Mouse (Mus musculus) heart, embryonic 16.5 days (tissue): ENCODE measurements around the gene Agtrap. TPM values are rescaled to one million over a fixed set of nuclear protein-coding genes. Genes with fewer than 3 reads are reported as not detected.

Source experiments
- ATAC-seq: fragments of 200-750 bp; cut with Nextera tagmentation; replicated peaks from 2 replicates; pipeline ENCODE4 v1.8.0; 2017; ENCODE audit warnings: moderate number of reproducible peaks; ENCODE audit not compliant: insufficient read depth, low FRiP score; ENCODE audit errors: extremely low read depth
- H3K27ac ChIP-seq: fragments of 300-500 bp; sonication (generic); 2 replicates; pipeline ENCODE4 v1.5.1; 2014; ENCODE audit warnings: mild to moderate bottlenecking, low read length, control low read depth, moderate library complexity
- H3K27me3 ChIP-seq: fragments of 300-500 bp; sonication (generic); 2 replicates; pipeline ENCODE4 v1.6.1; 2014; ENCODE audit warnings: low read length, mixed read lengths; ENCODE audit not compliant: control insufficient read depth, insufficient read depth
- H3K36me3 ChIP-seq: fragments of 300-500 bp; sonication (generic); 2 replicates; pipeline ENCODE4 v1.6.1; 2014; ENCODE audit not compliant: control insufficient read depth, insufficient read depth
- H3K4me1 ChIP-seq: fragments of 300-500 bp; sonication (generic); 2 replicates; pipeline ENCODE4 v1.6.1; 2014; ENCODE audit warnings: low read length, mixed read lengths; ENCODE audit not compliant: control insufficient read depth, insufficient read depth
- H3K4me2 ChIP-seq: fragments of 300-500 bp; sonication (generic); 2 replicates; pipeline ENCODE4 v1.6.1; 2014; ENCODE audit warnings: low read depth, mild to moderate bottlenecking, control low read depth, low read length
- H3K4me3 ChIP-seq: fragments of 300-500 bp; sonication (generic); 2 replicates; pipeline ENCODE4 v1.5.1; 2014; ENCODE audit warnings: mild to moderate bottlenecking, control low read depth, low read length
- H3K9ac ChIP-seq: fragments of 300-500 bp; sonication (generic); 2 replicates; pipeline ENCODE4 v1.6.1; 2014; ENCODE audit warnings: low read length, control low read depth
- H3K9me3 ChIP-seq: fragments of 300-500 bp; sonication (generic); replicated peaks from 2 replicates; pipeline ENCODE4 v1.6.1; 2016; ENCODE audit warnings: low read length; ENCODE audit not compliant: control insufficient read depth
- WGBS: fragments of 180-500 bp; shearing (Covaris S2); extraction: QIAGEN DNeasy Blood & Tissue Kit; methylation state at CpG from one replicate; pipeline ENCODE4 v1.1.7; 2014; 5-methylcytosine and 5-hydroxymethylcytosine counted together
- polyA plus RNA-seq: library from polyadenylated mRNA; unstranded; fragments of >200 nt; fragmentation: Nextera tagmentation; extraction: Ambion mirVana; gene quantifications from 2 replicates; pipeline ENCODE4 v1.2.1, GENCODE M21; 2015

The Agtrap gene
- polyA plus RNA-seq, 1 experiment from 2014 or later, result 17.9 TPM

DNA sequence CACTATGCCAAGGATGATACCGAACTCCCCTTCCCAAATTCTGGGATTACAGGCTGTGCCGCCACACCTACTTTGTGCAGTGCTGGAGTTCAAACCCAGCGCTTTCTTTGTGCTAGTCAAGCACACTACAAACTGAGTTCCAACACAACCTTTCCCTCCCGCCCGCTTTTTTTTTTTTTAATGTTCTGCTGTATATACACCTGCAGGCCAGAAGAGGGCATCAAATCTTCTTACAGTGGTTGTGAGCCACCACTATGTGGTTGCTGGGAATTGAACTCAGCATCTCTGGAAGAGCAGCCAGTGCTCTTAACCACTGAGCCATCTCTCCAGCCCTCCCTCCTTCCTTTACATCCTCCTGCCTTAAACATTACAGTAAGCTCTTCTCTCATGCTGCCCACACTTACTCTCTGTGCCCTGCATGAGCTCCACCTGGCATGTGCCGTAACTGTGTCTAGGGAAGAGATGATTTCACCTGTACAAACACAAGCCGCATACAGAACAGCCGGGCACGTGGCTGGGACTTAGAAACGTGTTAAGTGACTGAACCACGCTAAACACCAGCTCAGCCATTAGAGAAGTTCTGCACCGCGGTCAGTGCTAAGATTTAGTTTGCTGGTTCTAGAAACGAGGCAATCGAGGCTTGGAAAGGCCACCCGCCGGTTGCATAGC lies 13.2 kb downstream of the Agtrap start:
- 44% methylated on average over 17 of the region's 17 CpGs for WGBS
- ATAC-seq, result no peak
- peak overlapping the region; percentile 5 for H3K9ac ChIP-seq

DNA sequence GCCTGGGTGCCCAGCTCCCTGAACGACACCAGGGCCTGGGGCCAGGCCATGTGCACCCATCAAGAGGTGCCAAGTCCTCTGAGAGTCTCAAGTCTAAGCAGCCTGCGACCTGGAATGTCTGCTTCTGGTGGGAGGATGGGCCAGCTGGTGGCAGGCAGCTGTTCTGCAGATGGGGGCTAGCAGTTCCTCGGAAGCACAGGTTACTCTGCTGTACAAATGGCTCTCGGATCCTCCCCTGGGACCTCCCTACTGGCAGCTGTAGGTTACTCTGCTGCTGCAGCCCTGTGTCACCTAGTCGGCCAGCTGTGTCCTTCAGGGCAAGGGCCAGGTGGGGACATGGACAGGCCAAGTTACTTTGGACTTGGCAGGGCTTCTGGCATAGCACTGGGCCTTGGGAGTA lies 16.3 kb downstream of the Agtrap start:
- H3K9ac ChIP-seq, result 0 out of 2 replicates have a peak overlapping the region, but pooled peaks have one; percentile 9

More for the DNA sequence above, 13.2 kb downstream of the Agtrap start:
- H3K4me1 ChIP-seq, result peaks cover 3% of the 10 kb centered on the region; the same call in 1 of the 2 replicates
- H3K4me2 ChIP-seq, result peak overlapping the region; percentile 58
- no peaks in the 10 kb centered on the region for H3K9me3 ChIP-seq
- peaks cover 6% of the 10 kb centered on the region; the same call in 1 of the 2 replicates for H3K36me3 ChIP-seq
- H3K27me3 ChIP-seq, result no peaks in the 10 kb centered on the region
- H3K27ac ChIP-seq, result no peak overlapping the region
- H3K4me3 ChIP-seq, result peak overlapping the region; percentile 43

GRCm38 (mm10) chr4:148069602-148070218 lies 18.1 kb downstream of the Agtrap start:
- H3K9me3 ChIP-seq, result no peaks in the 10 kb centered on the region
- H3K27ac ChIP-seq, result no peak overlapping the region
- whole genome bisulfite sequencing, result 78% methylated on average over 9 of the region's 9 CpGs
- ATAC-seq, result no peak
- H3K36me3 ChIP-seq, result no peaks in the 10 kb centered on the region
- no peak overlapping the region for H3K9ac ChIP-seq
- no peak overlapping the region for H3K4me2 ChIP-seq
- no peak overlapping the region for H3K4me3 ChIP-seq
- H3K4me1 ChIP-seq, result peaks cover 6% of the 10 kb centered on the region
- no peaks in the 10 kb centered on the region for H3K27me3 ChIP-seq

More for the DNA sequence above, 16.3 kb downstream of the Agtrap start:
- H3K4me2 ChIP-seq, result no peak overlapping the region
- no peak for ATAC-seq
- H3K9me3 ChIP-seq, result no peaks in the 10 kb centered on the region
- 61% methylated on average over 5 of the region's 5 CpGs for WGBS
- no peaks in the 10 kb centered on the region for H3K36me3 ChIP-seq
- H3K27me3 ChIP-seq, result no peaks in the 10 kb centered on the region
- peaks cover 3% of the 10 kb centered on the region; the same call in 1 of the 2 replicates for H3K4me1 ChIP-seq
- no peak overlapping the region for H3K27ac ChIP-seq
- H3K4me3 ChIP-seq, result no peak overlapping the region

DNA sequence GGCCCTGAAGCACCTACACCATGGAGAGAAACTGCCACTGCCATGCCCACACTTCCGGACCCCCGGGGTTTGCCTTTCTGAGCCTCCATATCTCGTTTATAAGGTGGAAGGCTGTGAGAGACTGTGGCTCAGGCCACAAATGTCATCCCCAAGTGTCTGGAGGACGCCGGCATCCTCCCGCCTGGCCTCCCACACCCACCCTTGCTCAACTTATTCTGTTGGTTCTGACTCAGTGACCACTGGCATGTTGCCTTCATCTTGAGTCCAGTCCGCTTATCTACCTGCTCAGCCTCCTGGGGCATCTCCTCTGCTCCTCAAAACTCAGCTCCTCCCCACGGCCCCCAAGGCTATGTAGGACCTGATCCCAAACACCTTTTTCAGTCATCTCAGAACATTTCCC lies 20.5 kb downstream of the Agtrap start:
- Histone ChIP-seq H3K9ac (no peak overlapping the region), H3K4me2 (no peak overlapping the region), H3K36me3 (no peaks in the 10 kb centered on the region), H3K27me3 (no peaks in the 10 kb centered on the region), H3K27ac (no peak overlapping the region), H3K4me1 (peaks cover 6% of the 10 kb centered on the region), H3K4me3 (no peak overlapping the region), H3K9me3 (no peaks in the 10 kb centered on the region)
- 85% methylated on average over 8 of the region's 8 CpGs for WGBS
- ATAC-seq, result no peak

DNA sequence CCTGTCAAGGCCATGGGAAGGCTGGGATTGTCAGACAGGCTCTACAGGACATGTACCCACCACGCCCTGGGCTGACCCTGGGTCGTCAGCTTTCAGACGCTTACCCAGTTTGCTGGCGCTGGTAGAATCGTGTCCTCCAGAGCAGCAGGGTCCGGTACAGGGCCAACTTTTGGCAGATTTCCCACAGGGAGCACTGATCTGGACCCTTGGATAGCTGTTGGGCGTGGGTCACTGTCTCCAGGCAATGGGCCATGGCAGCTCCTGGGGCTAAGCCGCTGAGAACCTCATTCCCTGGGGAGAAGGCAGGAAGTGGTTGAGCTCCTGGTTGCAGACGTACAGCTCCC lies 21.5 kb downstream of the Agtrap start:
- ATAC-seq, result no peak
- H3K4me3 ChIP-seq, result no peak overlapping the region
- 45% methylated on average over 9 of the region's 9 CpGs for WGBS

DNA sequence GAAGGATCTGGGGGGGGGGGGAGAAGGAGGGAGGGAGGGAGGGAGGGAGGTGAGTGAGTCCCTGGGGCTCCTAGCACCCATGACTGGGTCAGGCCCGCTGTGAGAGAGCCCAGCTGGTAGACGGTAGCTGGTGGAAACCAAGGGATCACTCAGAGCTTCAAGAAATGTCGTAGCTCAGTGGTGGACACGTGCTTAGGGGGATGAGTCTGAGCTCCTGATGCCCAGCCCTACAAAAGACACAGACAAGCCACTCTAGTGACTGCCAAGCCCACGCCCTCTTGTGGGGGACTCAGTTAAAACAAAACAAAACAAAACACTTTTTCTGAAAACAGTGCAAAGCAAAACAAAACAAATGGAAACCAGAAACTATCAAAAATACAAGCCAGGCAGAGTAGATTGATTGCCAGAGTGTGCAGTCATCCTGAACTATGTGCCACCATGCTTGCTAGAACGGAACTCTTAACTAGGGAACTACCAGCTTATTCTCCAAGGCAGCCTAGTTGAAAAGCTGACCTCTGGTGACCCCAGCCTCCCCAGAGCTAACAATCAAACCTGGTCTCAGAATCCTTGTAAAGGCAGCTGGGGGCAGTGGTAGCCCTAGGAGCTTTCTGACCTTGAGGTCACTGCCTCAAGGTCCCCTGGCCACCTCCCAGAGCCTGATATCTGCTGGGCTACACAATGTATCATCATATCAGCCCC lies 22.0 kb downstream of the Agtrap start:
- WGBS, result 49% methylated on average over 6 of the region's 6 CpGs
- Histone ChIP-seq H3K9ac (no peak overlapping the region), H3K4me1 (peaks cover 6% of the 10 kb centered on the region), H3K27ac (no peak overlapping the region), H3K27me3 (no peaks in the 10 kb centered on the region), H3K9me3 (no peaks in the 10 kb centered on the region), H3K4me2 (no peak overlapping the region), H3K36me3 (no peaks in the 10 kb centered on the region), H3K4me3 (no peak overlapping the region)
- no peak for ATAC-seq

More for the DNA sequence above, 21.5 kb downstream of the Agtrap start:
- H3K4me2 ChIP-seq, result no peak overlapping the region
- no peaks in the 10 kb centered on the region for H3K9me3 ChIP-seq
- H3K27me3 ChIP-seq, result no peaks in the 10 kb centered on the region
- no peak overlapping the region for H3K9ac ChIP-seq
- H3K27ac ChIP-seq, result no peak overlapping the region
- H3K36me3 ChIP-seq, result no peaks in the 10 kb centered on the region
- H3K4me1 ChIP-seq, result peaks cover 6% of the 10 kb centered on the region

- H3K9ac ChIP-seq, result no peak overlapping the region
- no peaks in the 10 kb centered on the region for H3K9me3 ChIP-seq
- no peaks in the 10 kb centered on the region for H3K27me3 ChIP-seq
- H3K36me3 ChIP-seq, result 0 out of 2 replicates have a peak, but pooled peaks cover 2% of the 10 kb centered on the region
- H3K4me1 ChIP-seq, result peaks cover 14% of the 10 kb centered on the region
- H3K27ac ChIP-seq, result no peak overlapping the region
- 84% methylated on average over 9 of the region's 9 CpGs for WGBS
- H3K4me3 ChIP-seq, result no peak overlapping the region
- no peak for ATAC-seq
- no peak overlapping the region for H3K4me2 ChIP-seq
Measured at GRCm38 (mm10) chr4:148061086-148061480, 26.7 kb downstream of the Agtrap start.

GRCm38 (mm10) chr4:148060120-148061085 lies 27.4 kb downstream of the Agtrap start:
- no peak overlapping the region for H3K4me2 ChIP-seq
- H3K9me3 ChIP-seq, result no peaks in the 10 kb centered on the region
- 39% methylated on average over 13 of the region's 13 CpGs for WGBS
- peaks cover 9% of the 10 kb centered on the region; the same call in 1 of the 2 replicates for H3K36me3 ChIP-seq
- H3K27me3 ChIP-seq, result no peaks in the 10 kb centered on the region
- H3K4me1 ChIP-seq, result peaks cover 12% of the 10 kb centered on the region
- H3K9ac ChIP-seq, result no peak overlapping the region
- no peak overlapping the region for H3K27ac ChIP-seq
- no peak overlapping the region for H3K4me3 ChIP-seq
- ATAC-seq, result no peak
